Mouse (Mus musculus) lung, adult 2 months (tissue): ENCODE data around the gene Gm20662.

ENCODE experiments used
- CTCF ChIP-seq: fragments of 200-500 bp; IDR thresholded peaks from 2 replicates; pipeline ENCODE4 v1.5.1; 2011; ENCODE audit warnings: mild to moderate bottlenecking, low read length, control low read depth; ENCODE audit not compliant: insufficient read depth
- POLR2A ChIP-seq: fragments of 200-500 bp; IDR thresholded peaks from 2 replicates; pipeline ENCODE4 v1.6.1; 2011; ENCODE audit warnings: low read depth, mild to moderate bottlenecking, control low read depth, low read length, borderline replicate concordance; ENCODE audit errors: extremely low read depth

DNA sequence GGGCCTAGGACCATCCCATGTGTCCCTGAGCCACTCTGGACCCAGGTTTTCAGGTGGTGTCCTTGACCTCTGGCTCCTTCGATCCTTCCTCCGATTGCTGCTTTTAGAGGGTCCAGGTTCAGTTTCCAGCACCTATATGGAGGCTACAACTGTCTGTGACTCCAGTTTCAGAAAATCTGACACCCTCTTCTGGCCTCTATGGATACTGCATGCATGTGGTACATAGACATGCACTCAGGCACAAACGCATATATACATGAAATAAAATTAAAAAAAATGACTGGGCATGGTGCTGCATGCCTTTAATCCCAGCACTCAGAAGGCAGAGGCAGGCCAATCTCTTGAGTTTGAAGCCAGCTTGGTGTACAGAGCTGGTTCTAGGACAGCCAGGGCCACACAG is 31.7 kb downstream of the Gm20662 start:
- TF ChIP-seq POLR2A (no peak), CTCF (no peak)
